Mouse (Mus musculus): ENCODE measurements around the gene Lamb1. TPM values are rescaled to one million over a fixed set of nuclear protein-coding genes. Genes with fewer than 3 reads are reported as not detected.

The Lamb1 gene
- total RNA-seq, 2 experiments from 2014 or later, result 12.9 to 15.9 TPM

GRCm38 (mm10) chr12:31296097-31296496 lies 31.1 kb downstream of the Lamb1 start:
- H3K27ac ChIP-seq, result no peak overlapping the region
- no peak for TF ChIP-seq CTCF (IDR thresholded peaks at IDR 0.05)
- no peak for DNase-seq
- no peak overlapping the region for H3K4me3 ChIP-seq
- intact Hi-C loops (cut with DNase I), result no loop called here

GRCm38 (mm10) chr12:31298122-31298521 lies 33.1 kb downstream of the Lamb1 start:
- intact Hi-C loops (cut with DNase I), result no loop called here
- DNase-seq, result no peak
- no peak overlapping the region for H3K27ac ChIP-seq
- no peak for TF ChIP-seq CTCF (IDR thresholded peaks at IDR 0.05)
- H3K4me3 ChIP-seq, result no peak overlapping the region

- no peak overlapping the region for H3K27ac ChIP-seq
- DNase-seq, result no peak
- no peak for TF ChIP-seq CTCF (IDR thresholded peaks at IDR 0.05)
- intact Hi-C loops (cut with DNase I), result no loop called here
- no peak overlapping the region for H3K4me3 ChIP-seq
Observed at GRCm38 (mm10) chr12:31298530-31298929, 33.5 kb downstream of the Lamb1 start.

GRCm38 (mm10) chr12:31299126-31299525 lies 34.1 kb downstream of the Lamb1 start:
- intact Hi-C loops (cut with DNase I), result no loop called here
- no peak for TF ChIP-seq CTCF (IDR thresholded peaks at IDR 0.05)
- DNase-seq, result no peak
- H3K27ac ChIP-seq, result no peak overlapping the region
- H3K4me3 ChIP-seq, result no peak overlapping the region

GRCm38 (mm10) chr12:31299676-31300197 lies 34.7 kb downstream of the Lamb1 start:
- TF ChIP-seq CTCF (IDR thresholded peaks at IDR 0.05), result no peak
- Histone ChIP-seq H3K27ac (no peak overlapping the region), H3K4me3 (no peak overlapping the region)
- DNase-seq, result peak; percentile 31
- intact Hi-C loops (cut with DNase I), result no loop called here

GRCm38 (mm10) chr12:31300276-31300675 lies 35.2 kb downstream of the Lamb1 start:
- H3K27ac ChIP-seq, result no peak overlapping the region
- H3K4me3 ChIP-seq, result no peak overlapping the region
- no peak for DNase-seq
- TF ChIP-seq CTCF (IDR thresholded peaks at IDR 0.05), result no peak
- intact Hi-C loops (cut with DNase I), result no loop called here

- intact Hi-C loops (cut with DNase I), result no loop called here
- no peak for DNase-seq
- no peak overlapping the region for H3K4me3 ChIP-seq
- no peak overlapping the region for H3K27ac ChIP-seq
- TF ChIP-seq CTCF (IDR thresholded peaks at IDR 0.05), result no peak
Observed at GRCm38 (mm10) chr12:31302266-31302665, 37.2 kb downstream of the Lamb1 start.

GRCm38 (mm10) chr12:31302766-31303511 lies 37.9 kb downstream of the Lamb1 start:
- intact Hi-C loops (cut with DNase I), result no loop called here
- H3K27ac ChIP-seq, result peak overlapping the region; percentile 31; the same call in 1 of the 2 replicates
- TF ChIP-seq CTCF (IDR thresholded peaks at IDR 0.05), result no peak

GRCm38 (mm10) chr12:31306075-31306675 lies 41.1 kb downstream of the Lamb1 start:
- intact Hi-C loops (cut with DNase I), result no loop called here
- no peak overlapping the region; the same call in 1 of the 2 replicates for H3K27ac ChIP-seq

More at GRCm38 (mm10) chr12:31302766-31303511, 37.9 kb downstream of the Lamb1 start:
- no peak for DNase-seq
- peak overlapping the region; percentile 28 for H3K4me3 ChIP-seq

GRCm38 (mm10) chr12:31307011-31307410 lies 42.0 kb downstream of the Lamb1 start:
- no peak overlapping the region for H3K27ac ChIP-seq
- DNase-seq, result no peak
- intact Hi-C loops (cut with DNase I), result no loop called here
- TF ChIP-seq CTCF (IDR thresholded peaks at IDR 0.05), result no peak
- H3K4me3 ChIP-seq, result no peak overlapping the region

More at GRCm38 (mm10) chr12:31306075-31306675, 41.1 kb downstream of the Lamb1 start:
- no peak overlapping the region for H3K4me3 ChIP-seq
- no peak for DNase-seq
- no peak for TF ChIP-seq CTCF (IDR thresholded peaks at IDR 0.05)

- intact Hi-C loops (cut with DNase I), result no loop called here
- DNase-seq, result no peak
- Histone ChIP-seq H3K27ac (no peak overlapping the region), H3K4me3 (no peak overlapping the region)
- no peak for TF ChIP-seq CTCF (IDR thresholded peaks at IDR 0.05)
Observed at GRCm38 (mm10) chr12:31307756-31308155, 42.7 kb downstream of the Lamb1 start.

GRCm38 (mm10) chr12:31310687-31311086 lies 45.7 kb downstream of the Lamb1 start:
- DNase-seq, result no peak
- intact Hi-C loops (cut with DNase I), result no loop called here
- H3K27ac ChIP-seq, result no peak overlapping the region
- H3K4me3 ChIP-seq, result no peak overlapping the region
- no peak for TF ChIP-seq CTCF (IDR thresholded peaks at IDR 0.05)

GRCm38 (mm10) chr12:31311671-31312265 lies 46.7 kb downstream of the Lamb1 start:
- no peak for TF ChIP-seq CTCF (IDR thresholded peaks at IDR 0.05)
- no peak overlapping the region for H3K27ac ChIP-seq
- DNase-seq, result no peak
- intact Hi-C loops (cut with DNase I), result no loop called here
- H3K4me3 ChIP-seq, result no peak overlapping the region

Measured in gastrocnemius, adult 2 months (tissue).